Mouse (Mus musculus) E14TG2a.4 (cell line): ENCODE data around the gene Gm9747.

Experiments used
- H3K27me3 ChIP-seq: 2 replicates; pipeline ENCODE4 v1.6.1; 2014; ENCODE audit warnings: low read length, control low read depth; ENCODE audit not compliant: insufficient read depth
- H3K36me3 ChIP-seq: 2 replicates; pipeline ENCODE4 v1.6.1; 2014; ENCODE audit warnings: low read length, control low read depth; ENCODE audit not compliant: insufficient read depth
- H3K4me1 ChIP-seq: replicated peaks from 2 replicates; pipeline ENCODE4 v1.6.1; 2014; ENCODE audit warnings: low read depth, low read length, control low read depth
- H3K4me3 ChIP-seq: replicated peaks from 2 replicates; pipeline ENCODE4 v1.5.1; 2014; ENCODE audit warnings: mild to moderate bottlenecking, low read length
- H3K9me3 ChIP-seq: 2 replicates; pipeline ENCODE4 v1.6.1; 2014; ENCODE audit warnings: low read length, control low read depth
- CTCF ChIP-seq: conservative IDR thresholded peaks from 2 replicates; pipeline ENCODE4 v1.5.1; 2014; ENCODE audit warnings: low read length
- NANOG ChIP-seq: IDR thresholded peaks from 2 replicates; pipeline ENCODE4 v1.6.1; 2014; ENCODE audit warnings: borderline replicate concordance, low read length, mixed read lengths
- POU5F1 ChIP-seq: IDR thresholded peaks from 2 replicates; pipeline ENCODE4 v1.6.1; 2014; ENCODE audit warnings: low read length, borderline replicate concordance

Gene Gm9747

DNA sequence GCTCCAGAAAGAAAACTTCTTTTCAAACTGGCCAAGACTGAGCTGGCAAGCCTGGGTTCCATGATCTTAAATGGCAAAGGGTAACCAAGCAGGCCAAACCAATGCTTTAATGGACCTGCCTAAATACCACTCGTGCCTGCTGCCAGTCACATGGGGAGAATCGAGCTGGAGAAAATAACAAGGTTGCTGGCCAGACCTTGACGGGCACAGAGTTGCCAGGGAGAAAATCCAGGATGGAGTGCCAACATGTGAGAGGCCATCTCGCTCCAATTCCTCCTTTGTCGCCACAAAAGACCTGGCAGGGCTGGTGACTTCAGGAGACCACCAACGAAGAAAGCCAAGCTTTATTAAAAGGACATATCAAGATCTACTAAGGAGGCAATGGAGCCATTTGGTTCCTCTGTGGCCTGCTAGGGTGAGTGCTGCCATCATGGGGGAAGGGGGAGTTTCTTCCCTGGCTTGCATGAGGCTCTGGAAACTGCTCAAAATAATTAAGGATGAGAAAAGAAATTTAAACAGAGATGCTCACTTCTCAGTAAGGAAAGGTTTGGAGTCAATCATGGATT is 10.4 kb downstream of the Gm9747 start:
- Histone ChIP-seq H3K27me3 (no peaks in the 10 kb centered on the region), H3K4me1 (peaks cover 8% of the 10 kb centered on the region; the same call in 1 of the 2 replicates), H3K9me3 (no peaks in the 10 kb centered on the region), H3K4me3 (no peak overlapping the region), H3K36me3 (no peaks in the 10 kb centered on the region)
- TF ChIP-seq CTCF (no peak), NANOG (no peak), POU5F1 (no peak)

- Histone ChIP-seq H3K4me3 (no peak overlapping the region), H3K27me3 (no peaks in the 10 kb centered on the region), H3K4me1 (peaks cover 8% of the 10 kb centered on the region; the same call in 1 of the 2 replicates), H3K9me3 (peaks cover 8% of the 10 kb centered on the region), H3K36me3 (no peaks in the 10 kb centered on the region)
- TF ChIP-seq NANOG (no peak), POU5F1 (no peak), CTCF (no peak)
These were observed 12.1 kb downstream of the Gm9747 start for GRCm38 (mm10) chr1:82245002-82245401.

- Histone ChIP-seq H3K4me3 (no peak overlapping the region), H3K27me3 (no peaks in the 10 kb centered on the region), H3K4me1 (peaks cover 8% of the 10 kb centered on the region; the same call in 1 of the 2 replicates), H3K9me3 (peaks cover 8% of the 10 kb centered on the region), H3K36me3 (no peaks in the 10 kb centered on the region)
- TF ChIP-seq CTCF (no peak), NANOG (no peak), POU5F1 (no peak)
These were observed 14.5 kb downstream of the Gm9747 start for GRCm38 (mm10) chr1:82247221-82247951.

DNA sequence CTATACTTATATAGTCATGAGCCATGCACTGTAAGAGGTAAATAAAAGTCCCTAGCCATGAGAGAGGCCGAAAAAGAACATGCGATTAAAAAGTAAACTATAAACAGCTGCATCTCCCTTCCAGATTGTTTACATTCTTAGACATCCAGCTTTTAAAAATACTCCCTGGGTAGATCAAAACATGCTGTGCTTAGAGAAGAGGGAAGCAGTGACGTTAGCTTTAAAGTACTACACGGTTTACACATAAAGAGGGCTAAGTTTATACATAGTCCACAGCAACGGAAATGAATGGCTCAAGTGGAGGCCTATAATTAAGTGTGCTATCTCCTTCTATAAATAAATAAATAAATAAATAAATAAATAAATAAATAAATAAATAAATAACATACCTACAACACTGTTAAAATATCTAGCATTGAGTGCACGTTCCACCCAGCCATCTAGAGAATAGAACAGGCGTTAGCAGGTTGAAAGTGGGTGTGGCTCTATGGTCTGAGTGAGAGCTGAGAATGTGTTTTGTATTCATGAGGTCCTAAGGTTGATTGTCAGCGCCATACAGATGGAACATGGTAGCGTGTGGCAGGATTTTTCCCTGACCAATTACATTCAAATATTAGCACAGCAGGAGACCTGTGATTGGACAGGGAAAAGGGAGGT is 21.0 kb downstream of the Gm9747 start:
- Histone ChIP-seq H3K4me1 (peaks cover 7% of the 10 kb centered on the region; the same call in 1 of the 2 replicates), H3K4me3 (no peak overlapping the region), H3K27me3 (no peaks in the 10 kb centered on the region), H3K9me3 (peaks cover 8% of the 10 kb centered on the region), H3K36me3 (no peaks in the 10 kb centered on the region)
- TF ChIP-seq CTCF: no peak
- TF ChIP-seq POU5F1: no peak
- no peak for TF ChIP-seq NANOG

GRCm38 (mm10) chr1:82257457-82257856 is 24.5 kb downstream of the Gm9747 start:
- no peaks in the 10 kb centered on the region for H3K9me3 ChIP-seq
- H3K4me1 ChIP-seq: peaks cover 7% of the 10 kb centered on the region; the same call in 1 of the 2 replicates
- H3K4me3 ChIP-seq: no peak overlapping the region
- H3K36me3 ChIP-seq: no peaks in the 10 kb centered on the region
- H3K27me3 ChIP-seq: no peaks in the 10 kb centered on the region
- no peak for TF ChIP-seq CTCF
- TF ChIP-seq NANOG: no peak
- no peak for TF ChIP-seq POU5F1

DNA sequence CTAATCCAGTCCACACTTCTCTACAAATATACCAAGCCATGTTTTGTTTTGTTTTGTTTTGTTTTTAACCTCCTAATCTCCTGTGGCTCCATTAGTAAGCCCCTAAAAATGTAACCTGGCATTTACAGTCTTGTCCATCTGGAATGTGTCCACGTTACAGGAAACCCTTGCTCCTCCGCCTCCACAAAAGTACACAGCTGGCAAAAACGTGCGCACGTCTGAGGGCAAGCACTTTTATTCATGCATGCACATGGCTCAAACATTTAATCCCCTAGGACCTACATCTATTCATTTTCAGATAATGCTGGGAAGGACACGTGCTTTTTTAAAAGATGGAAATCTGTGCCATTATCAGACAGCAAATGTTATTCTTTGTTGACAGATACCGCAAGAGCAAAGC is 25.4 kb downstream of the Gm9747 start:
- H3K9me3 ChIP-seq: no peaks in the 10 kb centered on the region
- TF ChIP-seq NANOG (no peak), CTCF (no peak), POU5F1 (no peak)
- H3K27me3 ChIP-seq: no peaks in the 10 kb centered on the region
- H3K4me3 ChIP-seq: no peak overlapping the region
- no peaks in the 10 kb centered on the region for H3K36me3 ChIP-seq
- H3K4me1 ChIP-seq: peaks cover 7% of the 10 kb centered on the region; the same call in 1 of the 2 replicates

DNA sequence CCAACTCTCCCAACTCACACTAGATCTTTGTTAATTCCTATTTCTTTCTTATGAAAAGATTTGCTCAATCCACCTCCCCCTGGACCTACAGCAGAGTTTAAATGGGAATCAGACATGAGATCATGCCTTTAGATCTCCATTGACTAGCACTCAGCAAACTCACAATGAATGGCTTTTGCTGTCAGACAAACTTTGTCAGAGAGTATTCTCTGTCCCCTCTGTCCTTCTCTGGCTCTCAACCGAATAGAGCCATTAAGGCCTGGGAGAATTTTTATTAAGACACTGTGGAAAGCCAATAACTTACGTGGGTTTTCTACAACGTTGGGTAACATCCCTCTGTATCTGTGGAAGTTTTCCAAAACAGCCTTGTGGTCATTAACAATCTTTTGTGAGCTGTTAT is 27.1 kb downstream of the Gm9747 start:
- H3K4me1 ChIP-seq: no peaks in the 10 kb centered on the region
- H3K4me3 ChIP-seq: no peak overlapping the region
- H3K27me3 ChIP-seq: no peaks in the 10 kb centered on the region
- H3K36me3 ChIP-seq: no peaks in the 10 kb centered on the region
- no peak for TF ChIP-seq NANOG
- TF ChIP-seq CTCF: no peak
- TF ChIP-seq POU5F1: no peak
- no peaks in the 10 kb centered on the region for H3K9me3 ChIP-seq

GRCm38 (mm10) chr1:82261053-82261618 is 28.2 kb downstream of the Gm9747 start:
- no peaks in the 10 kb centered on the region for H3K4me1 ChIP-seq
- H3K4me3 ChIP-seq: no peak overlapping the region
- no peak for TF ChIP-seq CTCF
- no peak for TF ChIP-seq NANOG
- no peak for TF ChIP-seq POU5F1

More at GRCm38 (mm10) chr1:82261053-82261618, 28.2 kb downstream of the Gm9747 start:
- no peaks in the 10 kb centered on the region for H3K27me3 ChIP-seq
- H3K36me3 ChIP-seq: no peaks in the 10 kb centered on the region
- H3K9me3 ChIP-seq: no peaks in the 10 kb centered on the region
